Mouse (Mus musculus) lung, postnatal 0 days (tissue): ENCODE data around the gene Tceal5. TPM values are rescaled to one million over a fixed set of nuclear protein-coding genes. Genes with fewer than 3 reads are reported as not detected.
A peak's percentile ranks its signal among the peaks of the same experiment; 100 is the strongest.

Experiments used
- ATAC-seq: fragments of 200-750 bp; cut with Nextera tagmentation; 2 replicates; pipeline ENCODE4 v1.8.0; 2017; ENCODE audit warnings: moderate library complexity
- DNase-seq: peaks from one replicate; pipeline ENCODE4 v3.0.0-alpha.2; 2016; ENCODE audit warnings: low spot score
- H3K27ac ChIP-seq: fragments of 300-500 bp; sonication (generic); 2 replicates; pipeline ENCODE4 v1.5.1; 2014; ENCODE audit warnings: antibody characterized with exemption, mild to moderate bottlenecking, low read length, mixed read lengths
- H3K27me3 ChIP-seq: fragments of 300-500 bp; sonication (generic); replicated peaks from 2 replicates; pipeline ENCODE4 v1.6.1; 2014; ENCODE audit warnings: low read length, mixed read lengths; ENCODE audit not compliant: insufficient read depth
- H3K36me3 ChIP-seq: fragments of 300-500 bp; sonication (generic); 2 replicates; pipeline ENCODE4 v1.6.1; 2014; ENCODE audit warnings: low read length, mixed read lengths; ENCODE audit not compliant: insufficient read depth
- H3K4me1 ChIP-seq: fragments of 300-500 bp; sonication (generic); 2 replicates; pipeline ENCODE4 v1.6.1; 2014; ENCODE audit warnings: antibody characterized with exemption, low read depth, low read length, mixed read lengths; ENCODE audit not compliant: insufficient read depth
- H3K4me2 ChIP-seq: fragments of 300-500 bp; sonication (generic); replicated peaks from 2 replicates; pipeline ENCODE4 v1.6.1; 2014; ENCODE audit warnings: low read depth, mild to moderate bottlenecking, low read length, moderate library complexity, mixed read lengths
- H3K4me3 ChIP-seq: fragments of 300-500 bp; sonication (generic); 2 replicates; pipeline ENCODE4 v1.5.1; 2014; ENCODE audit warnings: low read depth, low read length
- H3K9ac ChIP-seq: fragments of 300-500 bp; sonication (generic); replicated peaks from 2 replicates; pipeline ENCODE4 v1.6.1; 2014; ENCODE audit warnings: low read depth, mild to moderate bottlenecking
- H3K9me3 ChIP-seq: fragments of 300-500 bp; sonication (generic); 2 replicates; pipeline ENCODE4 v1.6.1; 2016; ENCODE audit warnings: low read length, mixed read lengths
- CTCF ChIP-seq: IDR thresholded peaks from 2 replicates; pipeline ENCODE4 v1.5.1; 2016; ENCODE audit warnings: antibody characterized with exemption, mild to moderate bottlenecking
- EP300 ChIP-seq: IDR thresholded peaks from 2 replicates; pipeline ENCODE4 v1.6.1; 2016; ENCODE audit warnings: antibody characterized with exemption, mild to moderate bottlenecking, control low read depth
- WGBS: fragments of 180-500 bp; shearing (Covaris S2); extraction: QIAGEN DNeasy Blood & Tissue Kit; methylation state at CpG from one replicate; pipeline ENCODE4 v1.1.7; 2014; 5-methylcytosine and 5-hydroxymethylcytosine counted together
- polyA plus RNA-seq: library from polyadenylated mRNA; unstranded; fragments of >200 nt; fragmentation: Nextera tagmentation; extraction: Ambion mirVana; gene quantifications from 2 replicates; pipeline ENCODE4 v1.2.1, GENCODE M21; 2015

Gene Tceal5
- 0.97 and 1.1 TPM in 2 replicates for polyA plus RNA-seq

DNA sequence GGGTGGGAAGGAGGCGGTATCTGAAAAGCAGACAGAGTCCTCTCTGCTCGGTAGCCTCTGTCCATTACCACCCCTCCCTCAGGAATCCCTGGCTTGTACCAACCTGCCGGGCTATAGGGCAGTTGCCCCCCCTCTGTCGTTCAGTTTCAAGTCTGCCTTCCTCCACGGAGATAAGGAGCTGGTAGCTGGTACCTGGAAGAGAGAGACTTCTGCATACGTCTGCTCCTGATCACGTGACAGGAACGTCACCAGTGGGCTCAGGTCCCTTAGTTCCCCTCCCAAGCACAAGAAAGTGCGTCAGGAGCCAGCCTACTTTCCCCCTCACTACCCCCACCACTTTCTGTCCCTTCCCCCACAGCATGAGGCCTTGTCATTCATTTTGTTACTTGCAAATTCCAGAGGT lies at the start of gene Tceal5:
Gene Tceal5 (minus strand): TSS at position 213 of the 403 bp plus-strand sequence.
- Histone ChIP-seq H3K4me1 (no peaks in the 10 kb centered on the region), H3K27me3 (no peaks in the 10 kb centered on the region), H3K27ac (no peak within 1 kb of the TSS), H3K9me3 (no peaks in the 10 kb centered on the region), H3K36me3 (no peaks in the 10 kb centered on the region), H3K9ac (no peak within 1 kb of the TSS), H3K4me3 (peak within 1 kb of the TSS; percentile 14; the same call in 1 of the 2 replicates), H3K4me2 (peak within 1 kb of the TSS; percentile 46)
- ATAC-seq (peak; percentile 53), DNase-seq (peak; percentile 21)
- TF ChIP-seq CTCF (no peak), EP300 (no peak)
- 21% methylated on average over 9 of the region's 9 CpGs for WGBS

DNA sequence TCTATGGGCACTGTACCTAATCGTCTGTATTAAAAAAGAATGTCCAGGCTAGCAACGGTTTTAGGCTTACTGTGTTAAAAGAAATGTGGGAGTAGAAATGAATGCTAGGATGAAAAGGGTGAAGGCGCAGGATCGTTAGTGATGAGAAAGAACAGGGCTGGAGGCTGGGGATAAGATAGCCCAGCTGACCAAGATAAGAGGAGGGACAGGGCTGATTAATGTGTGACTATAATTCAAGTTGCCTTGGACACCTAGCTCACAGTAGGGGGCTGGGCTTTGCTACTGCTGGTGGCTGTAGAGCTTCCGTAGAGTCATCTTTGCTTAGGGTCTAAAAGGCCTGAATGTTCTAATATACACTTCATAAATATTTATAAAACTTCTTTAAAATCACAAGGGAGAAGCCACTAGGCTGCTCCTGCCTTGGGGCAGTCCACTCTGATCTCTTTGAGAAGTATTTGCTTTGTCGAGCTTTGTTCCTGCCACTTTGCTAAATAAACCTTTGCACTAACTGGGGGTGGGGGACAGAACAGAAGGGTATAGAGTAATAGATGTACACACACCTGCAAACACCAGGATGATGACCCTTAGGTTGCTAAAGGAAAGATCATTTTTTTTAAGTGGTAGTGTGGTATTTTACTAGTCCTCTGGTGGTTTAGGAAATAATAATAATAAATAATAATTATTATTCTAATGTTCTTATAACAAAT lies 48.5 kb upstream of the Tceal5 start:
- no peak overlapping the region for H3K4me2 ChIP-seq
- no peaks in the 10 kb centered on the region for H3K9me3 ChIP-seq
- no peak overlapping the region for H3K9ac ChIP-seq
- H3K27ac ChIP-seq = no peak overlapping the region
- 27% methylated on average over 6 of the region's 6 CpGs for WGBS
- ATAC-seq = no peak
- no peak overlapping the region for H3K4me3 ChIP-seq
- TF ChIP-seq EP300 = no peak
- TF ChIP-seq CTCF = no peak
- no peak for DNase-seq
- H3K36me3 ChIP-seq = no peaks in the 10 kb centered on the region
- H3K27me3 ChIP-seq = no peaks in the 10 kb centered on the region
- no peaks in the 10 kb centered on the region for H3K4me1 ChIP-seq

DNA sequence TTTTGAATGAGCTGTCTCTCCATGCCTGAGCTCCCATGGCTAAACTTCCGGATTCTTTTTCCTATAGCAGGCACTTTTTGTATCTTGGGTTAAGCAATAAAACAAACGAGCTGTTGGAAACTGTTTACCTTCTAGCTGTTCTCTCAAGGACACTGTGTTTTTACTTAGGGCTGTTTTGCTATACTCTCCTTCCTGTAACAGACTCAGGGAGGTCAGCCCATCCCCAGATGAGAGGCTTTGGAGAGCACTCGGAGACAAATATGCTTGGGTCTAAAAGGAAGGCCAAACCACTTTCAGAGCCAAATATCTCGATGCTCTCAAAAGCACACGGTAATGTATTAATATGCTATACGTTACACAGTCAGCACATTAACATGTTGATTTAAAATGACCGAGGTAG lies 46.0 kb upstream of the Tceal5 start:
- no peaks in the 10 kb centered on the region for H3K4me1 ChIP-seq
- no peaks in the 10 kb centered on the region for H3K27me3 ChIP-seq
- H3K4me3 ChIP-seq = no peak overlapping the region
- no peaks in the 10 kb centered on the region for H3K36me3 ChIP-seq
- no peak overlapping the region for H3K9ac ChIP-seq
- TF ChIP-seq EP300 = peak; percentile 85
- TF ChIP-seq CTCF = no peak
- ATAC-seq (peak; percentile 62), DNase-seq (peak; percentile 64)
- H3K27ac ChIP-seq = no peak overlapping the region
- no peak overlapping the region for H3K4me2 ChIP-seq
- H3K9me3 ChIP-seq = no peaks in the 10 kb centered on the region
- WGBS = 27% methylated on average over 7 of the region's 7 CpGs

DNA sequence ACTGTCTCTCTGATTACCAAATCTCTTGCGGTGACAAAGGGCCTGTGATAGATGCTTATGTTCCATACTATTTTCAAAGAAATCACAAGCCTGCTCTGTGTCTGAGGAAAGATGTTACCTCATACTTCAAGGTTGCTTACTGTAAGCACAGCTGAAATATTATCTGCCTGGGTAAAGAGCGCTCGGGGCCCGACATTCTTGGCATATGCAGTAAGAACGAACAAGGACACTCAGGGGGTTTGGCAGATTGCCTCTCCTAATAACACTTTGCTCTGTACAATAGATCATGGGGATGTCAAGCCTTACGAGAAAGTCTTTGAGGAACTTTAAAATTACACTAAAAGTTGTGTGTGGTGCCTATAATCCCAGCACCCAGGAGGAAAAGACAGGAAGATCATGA lies 45.1 kb upstream of the Tceal5 start:
- H3K27ac ChIP-seq = no peak overlapping the region
- H3K36me3 ChIP-seq = no peaks in the 10 kb centered on the region
- ATAC-seq (peak; percentile 35), DNase-seq (peak; percentile 71)
- no peak overlapping the region for H3K9ac ChIP-seq
- 24% methylated on average over 6 of the region's 6 CpGs for WGBS
- H3K27me3 ChIP-seq = no peaks in the 10 kb centered on the region
- TF ChIP-seq EP300 (peak; percentile 36), CTCF (no peak)
- no peaks in the 10 kb centered on the region for H3K9me3 ChIP-seq
- H3K4me3 ChIP-seq = no peak overlapping the region
- no peak overlapping the region for H3K4me2 ChIP-seq
- H3K4me1 ChIP-seq = no peaks in the 10 kb centered on the region

DNA sequence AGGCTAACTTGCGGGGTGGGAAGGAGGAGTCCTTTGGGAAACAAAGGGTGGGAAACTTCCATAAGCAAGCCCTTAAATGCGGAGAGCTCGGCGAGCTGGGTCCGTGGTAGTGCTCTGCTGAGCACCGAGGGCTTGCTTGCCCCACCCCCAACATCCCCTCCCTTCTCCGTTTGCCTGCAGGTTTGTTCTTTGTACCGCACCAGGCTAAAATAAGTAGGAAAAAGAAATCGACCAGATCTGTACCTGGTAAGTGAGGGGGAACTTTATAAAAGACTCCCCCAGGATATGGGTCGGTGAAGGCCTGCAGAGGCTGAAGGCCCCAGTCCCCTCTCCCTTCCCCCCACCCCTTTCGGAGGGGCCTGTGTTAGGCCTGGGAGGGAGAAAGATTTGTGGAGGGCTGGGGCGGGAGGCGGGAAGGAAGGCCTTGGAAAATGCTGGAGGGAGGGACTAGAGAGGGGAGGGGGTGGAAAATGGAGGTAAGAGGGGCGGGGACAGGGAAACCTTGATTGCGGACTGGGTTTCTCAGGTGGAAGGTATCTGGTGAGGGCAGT lies 41.9 kb upstream of the Tceal5 start:
- no peak for TF ChIP-seq EP300
- no peak for TF ChIP-seq CTCF
- Histone ChIP-seq H3K9ac (peak overlapping the region; percentile 32), H3K4me3 (peak overlapping the region; percentile 44), H3K9me3 (no peaks in the 10 kb centered on the region), H3K27me3 (no peaks in the 10 kb centered on the region), H3K27ac (peak overlapping the region; percentile 76), H3K4me1 (no peaks in the 10 kb centered on the region), H3K36me3 (no peaks in the 10 kb centered on the region), H3K4me2 (peak overlapping the region; percentile 54)
- ATAC-seq (peak; percentile 59), DNase-seq (peak; percentile 69)
- 15% methylated on average over 12 of the region's 15 CpGs for WGBS

DNA sequence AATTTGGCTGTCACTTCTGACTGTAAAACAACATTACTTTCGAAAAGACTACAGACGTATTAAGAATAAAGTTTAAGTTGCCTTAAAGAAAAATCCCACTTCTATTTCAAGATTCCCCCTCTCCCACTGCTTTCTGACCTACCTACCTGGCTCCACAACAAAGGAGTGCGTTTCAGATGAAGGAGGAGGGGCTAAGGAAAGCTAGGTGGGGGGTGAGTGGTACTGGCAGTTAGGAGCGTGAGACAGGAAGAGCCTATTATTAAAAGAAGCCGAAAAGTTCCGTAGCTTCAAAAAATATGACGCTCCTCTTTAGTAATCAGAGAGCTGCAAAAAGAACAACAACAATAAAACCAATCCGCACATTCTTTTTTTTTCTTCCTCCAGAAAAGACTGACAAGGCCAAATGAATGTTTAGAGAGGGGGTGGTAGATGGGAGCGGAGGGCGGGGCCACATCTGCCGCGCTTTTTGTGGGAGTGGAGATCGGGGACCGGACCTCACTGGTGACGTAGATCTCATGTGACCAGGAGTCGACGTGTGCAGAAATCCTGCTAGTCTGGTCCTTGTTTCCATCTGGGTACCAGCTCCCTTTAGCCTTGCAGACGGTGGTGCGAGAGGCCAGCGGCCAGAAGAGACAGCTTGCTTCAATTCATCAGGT lies 41.0 kb upstream of the Tceal5 start, which contains the start of gene Tceal9:
Gene Tceal9 (plus strand): TSS at position 506 of the 656 bp plus-strand sequence.
- Histone ChIP-seq H3K9me3 (no peaks in the 10 kb centered on the region), H3K4me3 (peak within 1 kb of the TSS; percentile 44), H3K27me3 (no peaks in the 10 kb centered on the region), H3K36me3 (no peaks in the 10 kb centered on the region), H3K4me2 (peak within 1 kb of the TSS; percentile 54), H3K4me1 (no peaks in the 10 kb centered on the region), H3K9ac (peak within 1 kb of the TSS; percentile 32), H3K27ac (peak within 1 kb of the TSS; percentile 76)
- WGBS = 20% methylated on average over 20 of the region's 20 CpGs
- DNase-seq = peak; percentile 93
- no peak for TF ChIP-seq CTCF
- TF ChIP-seq EP300 = 0 out of 2 replicates have a peak, but pooled peaks have one; percentile 26
- ATAC-seq = peak; percentile 83
